Mouse (Mus musculus) urinary bladder, postnatal 4 days (tissue): ENCODE results near the gene Sec61b.

Source experiments
- DNase-seq, 2 experiments: peaks; one replicate each; pipeline ENCODE4 v3.0.0; 2021 to 2022; ENCODE audit warnings: low spot score in 2 of 2

Gene Sec61b

GRCm38 (mm10) chr4:47480576-47480975, 6.1 kb downstream of the Sec61b start:
- DNase-seq: no peak

- DNase-seq: no peak
Observed at GRCm38 (mm10) chr4:47491243-47491642, 16.8 kb downstream of the Sec61b start.

GRCm38 (mm10) chr4:47492311-47493086, 18.0 kb downstream of the Sec61b start:
- DNase-seq: no peak

GRCm38 (mm10) chr4:47493456-47493855, 19.0 kb downstream of the Sec61b start:
- no peak for DNase-seq

- no peak for DNase-seq
Observed at GRCm38 (mm10) chr4:47494137-47494536, 19.7 kb downstream of the Sec61b start.

- no peak for DNase-seq
Observed at GRCm38 (mm10) chr4:47494686-47495085, 20.2 kb downstream of the Sec61b start.

- DNase-seq: no peak
Observed at GRCm38 (mm10) chr4:47497811-47498385, 23.4 kb downstream of the Sec61b start.

- no peak for DNase-seq
Observed at GRCm38 (mm10) chr4:47499121-47499545, 24.7 kb downstream of the Sec61b start.

- DNase-seq: no peak
Observed at GRCm38 (mm10) chr4:47502546-47502971, 28.1 kb downstream of the Sec61b start.

- no peak for DNase-seq
Observed at GRCm38 (mm10) chr4:47503045-47503444, 28.6 kb downstream of the Sec61b start.

GRCm38 (mm10) chr4:47504841-47505517, 30.5 kb downstream of the Sec61b start:
- DNase-seq: no peak

GRCm38 (mm10) chr4:47518551-47519181, 44.2 kb downstream of the Sec61b start:
- no peak for DNase-seq

GRCm38 (mm10) chr4:47520076-47520475, 45.6 kb downstream of the Sec61b start:
- DNase-seq: no peak

GRCm38 (mm10) chr4:47521884-47522605, 47.6 kb downstream of the Sec61b start:
- no peak for DNase-seq

- no peak for DNase-seq
Observed at GRCm38 (mm10) chr4:47529866-47530265, 55.4 kb downstream of the Sec61b start.
